Mouse (Mus musculus) mesoderm, embryonic 11.5 days (tissue): ENCODE measurements at regions not wholly inside any gene's neighbourhood (a gene's known extent, or its start where the extent isn't known, plus 50 kb on each side); places are given as distances from the start of the nearest gene placed in this dataset.

Experiments
- DNase-seq: peaks from one replicate; pipeline ENCODE4 v3.0.0-alpha.2; 2012; ENCODE audit warnings: low read depth, low spot score

GRCm38 (mm10) chr1:168545072-168545780 lies 113.2 kb upstream of the Pbx1 start:
- DNase-seq, result no peak

- no peak for DNase-seq
These were observed 109.2 kb upstream of the Pbx1 start for GRCm38 (mm10) chr1:168541231-168541630.

- DNase-seq, result no peak
These were observed 86.0 kb upstream of the Pbx1 start for GRCm38 (mm10) chr1:168518087-168518486.

- DNase-seq, result no peak
These were observed 74.3 kb upstream of the Pbx1 start for GRCm38 (mm10) chr1:168506326-168506725.

- no peak for DNase-seq
These were observed 72.7 kb upstream of the Pbx1 start for GRCm38 (mm10) chr1:168504773-168505172.

- no peak for DNase-seq
These were observed 70.2 kb upstream of the Pbx1 start for GRCm38 (mm10) chr1:168502266-168502665.

- DNase-seq, result no peak
These were observed 69.5 kb upstream of the Pbx1 start for GRCm38 (mm10) chr1:168501375-168502169.

- DNase-seq, result no peak
These were observed 65.7 kb upstream of the Pbx1 start for GRCm38 (mm10) chr1:168497801-168498200.

- DNase-seq, result no peak
These were observed 63.8 kb upstream of the Pbx1 start for GRCm38 (mm10) chr1:168495687-168496527.

GRCm38 (mm10) chr1:168487492-168487891 lies 55.4 kb upstream of the Pbx1 start:
- DNase-seq, result no peak

- DNase-seq, result no peak
These were observed 51.6 kb upstream of the Pbx1 start for GRCm38 (mm10) chr1:168483651-168484050.
